Mouse (Mus musculus) limb, embryonic 10.5 days (tissue): Measurements from ENCODE around the gene Ankrd33. TPM values are rescaled to one million over a fixed set of nuclear protein-coding genes. Genes with fewer than 3 reads are reported as not detected.

Experiments
- DNase-seq: peaks from one replicate; pipeline ENCODE4 v3.0.0-alpha.2; 2017; ENCODE audit warnings: low spot score
- H3K27ac ChIP-seq: fragments of 300-500 bp; sonication (generic); 2 replicates; pipeline ENCODE4 v1.5.1; 2016; ENCODE audit warnings: mild to moderate bottlenecking
- H3K27me3 ChIP-seq: fragments of 300-500 bp; sonication (generic); 2 replicates; pipeline ENCODE4 v1.6.1; 2016; ENCODE audit warnings: low read depth, mild to moderate bottlenecking; ENCODE audit not compliant: poor library complexity, severe bottlenecking
- H3K36me3 ChIP-seq: fragments of 300-500 bp; sonication (generic); 2 replicates; pipeline ENCODE4 v1.6.1; 2016; ENCODE audit warnings: mild to moderate bottlenecking, moderate library complexity
- H3K4me1 ChIP-seq: fragments of 300-500 bp; sonication (generic); 2 replicates; pipeline ENCODE4 v1.6.1; 2016
- H3K4me3 ChIP-seq: fragments of 300-500 bp; sonication (generic); 2 replicates; pipeline ENCODE4 v1.5.1; 2016; ENCODE audit warnings: mild to moderate bottlenecking, moderate library complexity
- H3K9me3 ChIP-seq: fragments of 300-500 bp; sonication (generic); replicated peaks from 2 replicates; pipeline ENCODE4 v1.6.1; 2016; ENCODE audit warnings: mild to moderate bottlenecking
- WGBS: fragments of 180-500 bp; shearing (Covaris S2); methylation state at CpG from one replicate; pipeline ENCODE4 v1.1.7; 2016; 5-methylcytosine and 5-hydroxymethylcytosine counted together
- polyA plus RNA-seq: library from polyadenylated mRNA; unstranded; fragments of >200 nt; fragmentation: Nextera tagmentation; extraction: Ambion mirVana; gene quantifications from 2 replicates; pipeline ENCODE4 v1.2.1, GENCODE M21; 2016

Gene Ankrd33
- polyA plus RNA-seq = not detected in 2 replicates

DNA sequence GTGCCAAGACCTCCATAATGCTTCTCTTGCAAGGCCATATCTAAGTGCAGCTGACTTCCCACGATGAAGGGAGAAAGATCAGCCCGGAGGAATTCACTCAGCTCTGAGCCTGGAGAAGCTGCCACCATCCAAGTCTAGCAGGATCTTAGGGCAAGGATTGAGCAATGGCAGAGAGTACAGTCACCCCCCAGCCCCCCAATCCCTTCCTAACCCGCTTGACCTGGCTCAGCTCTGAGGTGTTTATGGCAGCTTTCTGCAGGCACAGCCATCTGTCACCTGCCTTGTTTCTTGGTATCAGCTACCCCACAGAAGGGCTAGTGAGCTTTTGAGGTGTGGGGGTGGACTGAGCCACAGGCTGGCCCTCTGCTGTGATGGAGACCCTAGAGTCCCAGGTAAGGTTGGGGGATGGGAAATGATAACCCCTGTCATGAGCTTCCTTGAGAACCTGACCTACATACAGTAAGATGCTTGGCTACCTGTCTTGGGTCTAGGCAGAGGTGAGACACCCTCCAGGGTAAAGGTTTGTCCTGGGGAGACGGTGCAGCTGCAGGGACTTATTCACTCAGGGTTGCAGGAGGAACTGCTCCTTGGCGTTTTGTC, at the start of gene Ankrd33:
Gene Ankrd33, plus strand, starts transcription at position 245 of the 600 bp plus-strand sequence.
- H3K9me3 ChIP-seq = no peaks in the 10 kb centered on the region
- WGBS = 84% methylated on average over 5 of the region's 5 CpGs
- peaks cover 24% of the 10 kb centered on the region; the same call in 1 of the 2 replicates for H3K4me1 ChIP-seq
- H3K27ac ChIP-seq = no peak within 1 kb of the TSS
- H3K27me3 ChIP-seq = 0 out of 2 replicates have a peak, but pooled peaks cover 9% of the 10 kb centered on the region
- no peak for DNase-seq
- H3K4me3 ChIP-seq = no peak within 1 kb of the TSS
- no peaks in the 10 kb centered on the region for H3K36me3 ChIP-seq

DNA sequence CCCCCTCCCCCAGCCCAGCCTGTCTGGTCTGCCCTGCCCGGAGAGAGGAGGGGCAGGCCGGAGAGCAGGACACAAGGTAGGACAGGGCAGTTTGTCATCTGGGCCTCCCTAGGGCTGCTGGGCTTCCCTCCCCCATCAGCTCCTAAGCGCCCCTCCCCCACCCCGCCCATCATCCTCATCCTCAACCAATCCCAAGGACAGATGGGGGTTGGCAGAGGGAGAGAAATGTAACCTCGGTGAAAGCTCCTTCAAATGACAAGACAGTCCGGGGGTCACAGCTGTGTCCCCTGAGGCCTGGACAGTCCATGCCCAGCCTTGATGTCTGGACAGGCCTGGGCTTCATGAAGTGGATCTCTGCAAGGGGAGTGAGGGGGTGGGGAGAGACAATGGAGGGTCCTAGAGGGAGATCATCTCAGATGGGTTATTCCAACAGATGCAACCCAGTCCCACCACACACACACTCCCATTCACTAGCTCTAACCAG, 49.1 kb upstream of the Ankrd33 start:
- H3K9me3 ChIP-seq = no peaks in the 10 kb centered on the region
- peak overlapping the region; percentile 15; the same call in 1 of the 2 replicates for H3K4me3 ChIP-seq
- peaks cover 97% of the 10 kb centered on the region for H3K4me1 ChIP-seq
- 6% methylated on average over 6 of the region's 6 CpGs for WGBS
- DNase-seq = peak; percentile 35
- H3K27me3 ChIP-seq = no peaks in the 10 kb centered on the region
- peak overlapping the region; percentile 76 for H3K27ac ChIP-seq
- H3K36me3 ChIP-seq = peaks cover 58% of the 10 kb centered on the region

DNA sequence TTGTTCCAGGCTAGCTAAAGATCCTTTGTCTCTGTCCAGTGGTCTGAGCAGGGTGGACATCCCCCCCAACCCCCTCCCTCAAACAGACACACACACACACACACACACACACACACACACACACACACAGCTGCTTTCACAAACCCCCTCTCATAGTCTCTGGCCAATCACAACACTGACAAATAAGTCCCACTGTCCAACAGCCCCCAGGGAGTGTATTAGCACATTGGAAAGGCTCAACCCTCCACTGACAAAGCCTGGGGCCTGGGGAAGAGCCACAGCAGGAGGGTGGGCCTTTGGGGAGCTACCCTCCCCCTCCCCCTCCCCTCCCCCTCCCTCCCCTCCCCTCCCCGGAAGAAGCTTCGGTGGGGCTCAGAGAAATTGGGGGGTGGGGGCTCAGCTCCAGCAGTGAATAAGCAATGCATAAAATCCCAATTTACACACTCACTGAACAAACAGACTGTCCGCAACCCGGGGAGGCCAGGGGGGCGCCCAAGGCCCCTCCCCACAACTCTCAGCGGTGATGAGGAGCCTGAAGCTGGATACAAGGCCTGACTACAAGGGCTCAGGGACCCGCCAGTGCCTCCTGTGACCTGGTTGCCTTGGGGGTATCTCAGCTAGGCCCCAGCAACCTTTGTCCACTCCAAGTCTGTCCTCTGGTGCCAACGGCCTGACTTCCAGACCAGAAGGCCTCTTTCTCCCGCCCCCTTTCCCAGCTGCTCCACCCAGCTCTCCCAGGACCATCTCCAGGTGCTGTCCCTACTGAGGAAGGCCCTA, 48.4 kb upstream of the Ankrd33 start:
- Histone ChIP-seq H3K4me3 (peak overlapping the region; percentile 15; the same call in 1 of the 2 replicates), H3K27ac (peak overlapping the region; percentile 76), H3K36me3 (peaks cover 52% of the 10 kb centered on the region), H3K4me1 (peaks cover 96% of the 10 kb centered on the region), H3K27me3 (no peaks in the 10 kb centered on the region), H3K9me3 (no peaks in the 10 kb centered on the region)
- DNase-seq = no peak
- WGBS = 19% methylated on average over 7 of the region's 9 CpGs

DNA sequence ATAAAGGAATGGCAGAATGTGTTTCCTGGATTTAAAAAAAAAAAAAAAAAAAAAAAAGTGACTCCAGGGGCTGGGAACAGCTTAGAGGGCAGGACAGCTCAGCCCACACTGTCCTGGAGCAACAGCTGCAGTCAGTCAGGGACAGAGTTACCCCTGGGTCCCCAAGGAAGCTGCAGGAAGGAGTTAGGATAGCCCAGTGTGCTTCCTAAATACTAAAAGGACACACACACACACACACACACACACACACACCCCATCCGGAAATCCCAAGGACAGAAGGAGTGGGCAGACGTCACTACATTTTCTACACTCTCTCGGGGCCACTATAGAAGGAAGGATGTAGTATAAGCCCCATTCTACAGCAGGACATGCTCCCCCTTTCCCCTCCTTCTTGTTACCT, 47.5 kb upstream of the Ankrd33 start:
- 0 out of 2 replicates have a peak overlapping the region, but pooled peaks have one; percentile 36 for H3K27ac ChIP-seq
- peaks cover 61% of the 10 kb centered on the region for H3K36me3 ChIP-seq
- no peak for DNase-seq
- H3K27me3 ChIP-seq = no peaks in the 10 kb centered on the region
- 65% methylated on average over 3 of the region's 3 CpGs for WGBS
- no peaks in the 10 kb centered on the region for H3K9me3 ChIP-seq
- peaks cover 94% of the 10 kb centered on the region for H3K4me1 ChIP-seq
- H3K4me3 ChIP-seq = no peak overlapping the region

DNA sequence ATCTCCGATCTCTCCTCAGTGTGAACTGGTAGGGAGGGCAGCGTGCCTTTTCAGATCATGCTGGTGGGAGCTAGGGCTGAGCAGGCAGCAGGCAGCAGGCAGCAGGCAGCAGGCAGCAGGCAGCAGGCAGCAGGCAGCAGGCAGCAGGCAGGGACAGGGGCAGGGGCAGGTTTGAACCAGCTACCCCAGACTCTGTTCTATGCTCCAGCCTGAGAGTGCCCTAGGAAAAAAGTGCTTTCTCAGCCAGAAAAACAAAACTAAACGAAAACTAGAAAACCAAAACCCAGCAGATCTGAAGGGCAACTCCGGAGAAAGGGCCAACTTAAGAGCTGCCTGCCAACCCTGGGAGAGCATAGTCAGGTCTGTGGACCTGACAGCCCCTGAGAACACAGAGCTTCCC, 46.9 kb upstream of the Ankrd33 start:
- H3K9me3 ChIP-seq = no peaks in the 10 kb centered on the region
- peaks cover 62% of the 10 kb centered on the region for H3K36me3 ChIP-seq
- no peak for DNase-seq
- H3K27me3 ChIP-seq = no peaks in the 10 kb centered on the region
- no peak overlapping the region for H3K4me3 ChIP-seq
- peak overlapping the region; percentile 36; the same call in 1 of the 2 replicates for H3K27ac ChIP-seq
- peaks cover 94% of the 10 kb centered on the region for H3K4me1 ChIP-seq
- WGBS = 63% methylated on average over 4 of the region's 4 CpGs

DNA sequence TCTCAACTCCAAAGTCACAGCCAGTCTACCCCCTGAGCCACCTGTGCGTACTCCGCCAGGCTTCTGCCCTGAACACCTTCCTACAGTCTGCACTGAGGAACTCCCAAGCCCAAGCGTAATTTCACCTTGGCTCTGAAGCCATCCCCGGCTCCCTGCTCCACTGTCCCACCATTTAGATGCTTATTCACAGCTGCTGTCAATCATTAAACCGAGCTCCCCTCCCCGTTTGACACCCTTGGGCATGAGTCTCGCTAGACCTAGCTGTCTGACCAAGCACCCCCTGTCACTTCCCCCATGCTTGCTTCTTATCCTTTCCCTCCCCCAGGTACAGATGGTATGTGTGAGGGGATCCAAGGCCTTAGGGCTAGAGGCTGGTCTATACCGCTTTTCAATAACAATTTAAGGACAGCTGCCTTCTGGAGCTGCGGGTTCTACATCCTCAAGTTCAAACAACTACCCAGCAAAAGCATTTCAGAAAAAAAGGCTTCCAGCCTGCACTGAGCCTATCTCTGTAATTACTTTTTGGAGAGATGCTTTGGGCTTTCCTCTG, 45.8 kb upstream of the Ankrd33 start:
- no peaks in the 10 kb centered on the region for H3K27me3 ChIP-seq
- H3K4me1 ChIP-seq = peaks cover 98% of the 10 kb centered on the region
- no peaks in the 10 kb centered on the region for H3K9me3 ChIP-seq
- WGBS = 57% methylated on average over 9 of the region's 9 CpGs
- H3K4me3 ChIP-seq = no peak overlapping the region
- H3K27ac ChIP-seq = peak overlapping the region; percentile 54
- no peak for DNase-seq
- peaks cover 61% of the 10 kb centered on the region for H3K36me3 ChIP-seq

DNA sequence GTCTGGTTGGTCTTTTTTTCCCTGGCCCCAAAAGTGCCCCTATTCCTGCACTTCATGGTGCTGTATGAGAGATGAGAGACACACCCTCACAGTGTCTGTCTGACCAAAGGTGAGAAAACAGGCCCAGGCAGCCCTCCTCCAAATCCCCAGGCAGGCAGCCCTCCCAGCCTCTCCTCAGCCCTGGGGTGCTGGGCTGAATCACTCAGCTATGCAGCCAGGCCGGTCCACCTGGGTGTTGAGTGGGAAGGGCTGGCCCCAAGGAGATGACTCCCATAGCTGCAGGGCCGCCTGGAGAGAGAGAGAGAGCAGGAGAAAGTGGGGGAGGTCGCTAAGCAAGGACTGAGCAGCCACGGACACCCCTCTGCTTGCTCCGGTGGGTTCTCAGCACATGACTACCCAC, 44.8 kb upstream of the Ankrd33 start:
- Histone ChIP-seq H3K27me3 (no peaks in the 10 kb centered on the region), H3K4me1 (peaks cover 98% of the 10 kb centered on the region), H3K4me3 (0 out of 2 replicates have a peak overlapping the region, but pooled peaks have one; percentile 10), H3K36me3 (peaks cover 55% of the 10 kb centered on the region), H3K9me3 (no peaks in the 10 kb centered on the region), H3K27ac (peak overlapping the region; percentile 65)
- 21% methylated on average over 5 of the region's 5 CpGs for WGBS
- DNase-seq = peak; percentile 40

DNA sequence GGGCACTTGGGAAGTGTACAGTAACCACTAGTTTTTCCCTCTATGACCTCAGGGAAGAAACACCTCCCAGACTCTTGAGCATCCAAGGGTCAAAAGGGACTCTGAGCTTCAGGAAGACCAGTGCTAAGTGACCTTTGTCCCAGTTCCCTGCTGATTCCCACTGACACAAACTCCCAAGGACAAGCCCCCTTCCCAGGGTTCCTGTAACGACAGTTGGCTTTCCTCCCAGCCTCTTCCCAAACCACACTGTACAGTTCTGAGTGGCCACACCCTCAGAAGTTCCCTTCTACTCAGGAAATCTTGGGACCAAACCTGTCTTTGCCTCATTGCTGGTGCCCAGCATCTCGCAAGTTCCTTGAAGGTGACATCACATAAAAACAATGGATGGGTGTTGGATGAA, 42.8 kb upstream of the Ankrd33 start:
- H3K4me3 ChIP-seq = no peak overlapping the region
- peak overlapping the region; percentile 12; the same call in 1 of the 2 replicates for H3K27ac ChIP-seq
- H3K9me3 ChIP-seq = no peaks in the 10 kb centered on the region
- 68% methylated on average over 2 of the region's 2 CpGs for WGBS
- H3K4me1 ChIP-seq = peaks cover 96% of the 10 kb centered on the region
- DNase-seq = no peak
- H3K36me3 ChIP-seq = peaks cover 41% of the 10 kb centered on the region
- H3K27me3 ChIP-seq = no peaks in the 10 kb centered on the region

DNA sequence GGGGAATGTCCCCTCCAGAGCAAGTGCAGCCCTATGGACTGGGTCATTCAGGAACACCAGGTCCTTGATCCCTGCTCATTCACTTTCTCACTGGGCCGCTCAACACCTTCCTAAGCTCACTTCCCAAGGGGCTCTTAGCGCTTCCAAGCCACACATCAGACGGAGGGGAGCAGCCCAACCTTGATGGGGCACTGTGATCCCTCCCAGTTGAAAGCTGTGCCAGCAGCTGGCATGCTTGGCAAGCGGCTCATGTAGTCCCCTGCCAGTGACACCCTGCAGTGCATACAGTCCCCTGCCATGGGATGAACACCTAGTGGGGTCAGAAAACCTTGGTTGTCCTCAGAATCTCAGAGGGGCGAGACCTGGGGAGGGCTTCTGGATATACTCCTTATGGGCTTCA, 41.5 kb upstream of the Ankrd33 start:
- WGBS = 87% methylated on average over 5 of the region's 5 CpGs
- no peaks in the 10 kb centered on the region for H3K9me3 ChIP-seq
- no peak overlapping the region for H3K27ac ChIP-seq
- no peak overlapping the region for H3K4me3 ChIP-seq
- peaks cover 31% of the 10 kb centered on the region for H3K36me3 ChIP-seq
- peaks cover 94% of the 10 kb centered on the region for H3K4me1 ChIP-seq
- no peak for DNase-seq
- no peaks in the 10 kb centered on the region for H3K27me3 ChIP-seq

DNA sequence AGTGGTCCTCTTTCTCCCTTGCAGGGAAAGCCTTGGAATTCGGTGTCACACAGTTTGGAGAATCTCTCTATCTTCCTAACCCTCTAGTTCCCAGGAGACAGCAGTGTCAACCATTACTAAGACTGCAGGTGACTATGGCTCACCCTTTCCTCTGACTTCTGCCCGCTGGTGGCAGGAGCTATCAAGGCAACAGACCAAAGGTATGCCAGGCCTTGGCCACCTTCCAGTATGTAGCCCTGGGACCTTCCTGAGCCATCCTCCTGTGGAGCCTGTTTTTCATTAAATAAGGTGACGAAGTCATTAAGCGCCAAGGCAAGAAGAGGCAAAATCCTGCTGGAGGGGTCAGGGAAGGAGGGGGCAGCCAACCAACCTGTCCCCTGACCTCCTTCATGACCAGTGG, 40.4 kb upstream of the Ankrd33 start:
- WGBS = 45% methylated on average over 4 of the region's 4 CpGs
- H3K27ac ChIP-seq = peak overlapping the region; percentile 100
- H3K36me3 ChIP-seq = peaks cover 31% of the 10 kb centered on the region
- peak overlapping the region; percentile 97 for H3K4me3 ChIP-seq
- no peaks in the 10 kb centered on the region for H3K9me3 ChIP-seq
- H3K27me3 ChIP-seq = no peaks in the 10 kb centered on the region
- DNase-seq = no peak
- peaks cover 94% of the 10 kb centered on the region for H3K4me1 ChIP-seq

DNA sequence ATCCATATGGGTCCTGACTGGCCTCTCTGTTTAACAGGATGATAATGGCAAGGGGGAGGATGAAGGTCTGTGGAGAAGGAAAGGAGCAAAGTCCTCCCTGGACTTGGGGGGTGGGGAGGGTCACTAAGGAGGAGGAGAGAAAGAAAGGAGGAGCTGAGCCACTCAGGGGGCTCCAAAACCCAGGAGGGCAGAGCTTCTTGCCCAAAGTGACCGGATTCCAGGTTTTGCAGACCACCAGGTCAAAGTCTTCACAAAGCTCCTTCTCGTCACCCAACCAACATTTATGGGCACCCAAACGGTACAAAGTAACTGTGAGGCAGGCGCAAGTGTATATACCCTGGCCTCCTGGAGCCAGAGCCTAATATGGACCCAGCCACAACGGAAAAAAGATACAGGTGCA, 39.9 kb upstream of the Ankrd33 start:
- WGBS = 13% methylated on average over 5 of the region's 5 CpGs
- Histone ChIP-seq H3K9me3 (no peaks in the 10 kb centered on the region), H3K27me3 (no peaks in the 10 kb centered on the region), H3K4me3 (peak overlapping the region; percentile 97), H3K27ac (peak overlapping the region; percentile 100), H3K4me1 (peaks cover 94% of the 10 kb centered on the region), H3K36me3 (peaks cover 28% of the 10 kb centered on the region)
- DNase-seq = no peak

DNA sequence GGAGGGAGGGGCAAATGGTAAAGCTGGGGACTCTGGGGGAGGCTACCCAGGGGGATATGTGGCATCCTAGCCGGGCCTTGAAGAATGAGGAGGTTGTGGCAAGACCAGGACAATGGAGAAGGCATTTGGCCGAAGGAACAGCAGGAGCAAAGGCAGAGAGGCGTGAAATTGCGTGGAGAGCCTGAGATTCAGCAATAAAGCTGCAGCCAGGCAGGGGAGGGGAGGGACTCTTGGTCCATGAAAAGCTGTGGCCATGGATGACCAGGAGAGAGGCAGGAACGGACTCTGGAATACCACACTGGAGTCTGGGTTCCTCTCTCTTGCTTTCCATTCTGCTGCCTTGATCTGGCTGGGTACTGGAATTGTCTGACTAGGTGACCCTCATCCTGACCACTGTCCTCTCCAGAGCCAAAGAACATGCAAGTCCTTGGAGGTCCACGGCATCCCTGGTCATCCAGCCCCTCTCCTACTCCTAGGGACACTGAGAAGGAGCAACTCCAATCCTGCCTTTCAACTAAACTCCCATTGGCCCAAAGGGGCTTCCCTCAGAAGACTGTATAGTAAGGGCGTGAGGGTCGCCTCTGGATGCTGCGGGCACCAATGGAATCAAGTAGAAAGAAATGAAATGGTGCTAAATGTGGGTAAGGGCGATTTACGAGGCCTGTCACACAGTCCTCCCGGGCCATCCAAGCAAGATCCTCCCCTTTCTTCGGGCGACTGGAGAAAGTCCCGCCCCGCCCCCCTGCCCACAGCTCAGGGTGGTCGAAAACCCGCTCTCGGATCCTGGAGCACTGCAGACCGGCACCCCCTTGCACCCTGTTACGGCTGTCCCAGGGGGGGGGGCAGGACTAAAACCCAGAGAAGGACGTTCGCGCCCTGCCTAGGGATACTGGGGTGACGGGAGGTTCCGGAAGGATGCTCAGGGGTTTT, 39.2 kb upstream of the Ankrd33 start:
- peak; percentile 63 for DNase-seq
- peaks cover 94% of the 10 kb centered on the region for H3K4me1 ChIP-seq
- 2% methylated on average over 26 of the region's 26 CpGs for WGBS
- H3K4me3 ChIP-seq = peak overlapping the region; percentile 97
- no peaks in the 10 kb centered on the region for H3K27me3 ChIP-seq
- H3K36me3 ChIP-seq = peaks cover 25% of the 10 kb centered on the region
- peak overlapping the region; percentile 100 for H3K27ac ChIP-seq
- H3K9me3 ChIP-seq = no peaks in the 10 kb centered on the region
